Mouse (Mus musculus) midbrain, embryonic 14.5 days (tissue): Measurements from ENCODE around the gene Rad51b. TPM values are rescaled to one million over a fixed set of nuclear protein-coding genes. Genes with fewer than 3 reads are reported as not detected.

Experiments used
- ATAC-seq: fragments of 200-750 bp; cut with Nextera tagmentation; 2 replicates; pipeline ENCODE4 v1.8.0; 2017; ENCODE audit warnings: moderate number of reproducible peaks, moderate library complexity; ENCODE audit not compliant: low FRiP score, low TSS enrichment
- DNase-seq: peaks from one replicate; pipeline ENCODE4 v3.0.0-alpha.2; 2015
- H3K27ac ChIP-seq: fragments of 300-500 bp; sonication (generic); replicated peaks from 2 replicates; pipeline ENCODE4 v1.5.1; 2014; ENCODE audit warnings: mild to moderate bottlenecking, low read depth, low read length, moderate library complexity
- H3K27me3 ChIP-seq: fragments of 300-500 bp; sonication (generic); 2 replicates; pipeline ENCODE4 v1.6.1; 2014; ENCODE audit warnings: low read length, control low read depth, mixed read lengths; ENCODE audit not compliant: control insufficient read depth, insufficient read depth
- H3K36me3 ChIP-seq: fragments of 300-500 bp; sonication (generic); 2 replicates; pipeline ENCODE4 v1.6.1; 2014; ENCODE audit warnings: low read length, control low read depth; ENCODE audit not compliant: control insufficient read depth, insufficient read depth
- H3K4me1 ChIP-seq: fragments of 300-500 bp; sonication (generic); 2 replicates; pipeline ENCODE4 v1.6.1; 2014; ENCODE audit warnings: mild to moderate bottlenecking, antibody characterized with exemption, low read length, control low read depth; ENCODE audit not compliant: control insufficient read depth, insufficient read depth
- H3K4me2 ChIP-seq: fragments of 300-500 bp; sonication (generic); 2 replicates; pipeline ENCODE4 v1.6.1; 2014; ENCODE audit warnings: mild to moderate bottlenecking, low read length, moderate library complexity
- H3K4me3 ChIP-seq: fragments of 300-500 bp; sonication (generic); replicated peaks from 2 replicates; pipeline ENCODE4 v1.5.1; 2014; ENCODE audit warnings: low read depth, low read length
- H3K9ac ChIP-seq: fragments of 300-500 bp; sonication (generic); replicated peaks from 2 replicates; pipeline ENCODE4 v1.6.1; 2014; ENCODE audit warnings: mild to moderate bottlenecking, low read length, moderate library complexity
- H3K9me3 ChIP-seq: fragments of 300-500 bp; sonication (generic); 2 replicates; pipeline ENCODE4 v1.6.1; 2016; ENCODE audit warnings: low read length, control low read depth, mixed read lengths; ENCODE audit not compliant: control insufficient read depth
- WGBS: fragments of 180-500 bp; shearing (Covaris S2); extraction: QIAGEN DNeasy Blood & Tissue Kit; methylation state at CpG from one replicate; pipeline ENCODE4 v1.1.7; 2014; 5-methylcytosine and 5-hydroxymethylcytosine counted together
- polyA plus RNA-seq: library from polyadenylated mRNA; unstranded; fragments of >200 nt; fragmentation: Nextera tagmentation; extraction: Ambion mirVana; gene quantifications from 2 replicates; pipeline ENCODE4 v1.2.1, GENCODE M21; 2014

Rad51b gene
- polyA plus RNA-seq, 1 experiment from 2014 or later = 1.6 TPM

GRCm38 (mm10) chr12:79389971-79390370 is 92.9 kb downstream of the Rad51b start:
- H3K36me3 ChIP-seq = no peaks in the 10 kb centered on the region
- H3K4me3 ChIP-seq = no peak overlapping the region
- ATAC-seq (no peak), DNase-seq (peak; percentile 15)
- H3K27ac ChIP-seq = no peak overlapping the region
- no peaks in the 10 kb centered on the region for H3K4me1 ChIP-seq
- no peak overlapping the region for H3K4me2 ChIP-seq
- no peak overlapping the region for H3K9ac ChIP-seq
- no peaks in the 10 kb centered on the region for H3K27me3 ChIP-seq
- no peaks in the 10 kb centered on the region for H3K9me3 ChIP-seq

- no peak overlapping the region for H3K27ac ChIP-seq
- 95% methylated on average over 2 of the region's 2 CpGs for WGBS
- ATAC-seq = no peak
- no peaks in the 10 kb centered on the region for H3K36me3 ChIP-seq
- no peaks in the 10 kb centered on the region for H3K4me1 ChIP-seq
- H3K9ac ChIP-seq = no peak overlapping the region
- no peak overlapping the region for H3K4me2 ChIP-seq
- no peak for DNase-seq
- no peaks in the 10 kb centered on the region for H3K27me3 ChIP-seq
- no peaks in the 10 kb centered on the region for H3K9me3 ChIP-seq
- no peak overlapping the region for H3K4me3 ChIP-seq
Observed at GRCm38 (mm10) chr12:79393636-79394035, 96.6 kb downstream of the Rad51b start.

- Histone ChIP-seq H3K4me2 (no peak overlapping the region), H3K9ac (no peak overlapping the region), H3K36me3 (no peaks in the 10 kb centered on the region), H3K4me3 (no peak overlapping the region), H3K4me1 (no peaks in the 10 kb centered on the region), H3K27me3 (no peaks in the 10 kb centered on the region), H3K27ac (no peak overlapping the region), H3K9me3 (no peaks in the 10 kb centered on the region)
- DNase-seq (no peak), ATAC-seq (no peak)
- 77% methylated on average over 3 of the region's 3 CpGs for WGBS
Observed at GRCm38 (mm10) chr12:79403992-79404391, 106.9 kb downstream of the Rad51b start.

GRCm38 (mm10) chr12:79404494-79404893 is 107.4 kb downstream of the Rad51b start:
- H3K27me3 ChIP-seq = no peaks in the 10 kb centered on the region
- no peak overlapping the region for H3K27ac ChIP-seq
- no peak for DNase-seq
- no peaks in the 10 kb centered on the region for H3K4me1 ChIP-seq
- H3K4me2 ChIP-seq = no peak overlapping the region
- H3K9ac ChIP-seq = no peak overlapping the region
- WGBS = 80% methylated on average over 1 of the region's 1 CpGs
- H3K9me3 ChIP-seq = no peaks in the 10 kb centered on the region
- H3K4me3 ChIP-seq = no peak overlapping the region
- no peaks in the 10 kb centered on the region for H3K36me3 ChIP-seq
- ATAC-seq = no peak

GRCm38 (mm10) chr12:79408677-79409076 is 111.6 kb downstream of the Rad51b start:
- WGBS = 60% methylated on average over 2 of the region's 2 CpGs
- H3K9me3 ChIP-seq = no peaks in the 10 kb centered on the region
- H3K27ac ChIP-seq = no peak overlapping the region
- H3K9ac ChIP-seq = no peak overlapping the region
- H3K4me2 ChIP-seq = no peak overlapping the region
- no peaks in the 10 kb centered on the region for H3K36me3 ChIP-seq
- DNase-seq = no peak
- no peak for ATAC-seq
- no peaks in the 10 kb centered on the region for H3K27me3 ChIP-seq
- no peak overlapping the region for H3K4me3 ChIP-seq
- H3K4me1 ChIP-seq = no peaks in the 10 kb centered on the region

- Histone ChIP-seq H3K27ac (no peak overlapping the region), H3K9me3 (no peaks in the 10 kb centered on the region), H3K4me2 (no peak overlapping the region), H3K27me3 (no peaks in the 10 kb centered on the region), H3K36me3 (no peaks in the 10 kb centered on the region), H3K9ac (no peak overlapping the region), H3K4me1 (no peaks in the 10 kb centered on the region), H3K4me3 (no peak overlapping the region)
- DNase-seq (no peak), ATAC-seq (no peak)
- 33% methylated on average over 4 of the region's 4 CpGs for WGBS
Observed at GRCm38 (mm10) chr12:79409126-79409860, 112.2 kb downstream of the Rad51b start.

GRCm38 (mm10) chr12:79412894-79413507 is 115.9 kb downstream of the Rad51b start:
- no peaks in the 10 kb centered on the region for H3K4me1 ChIP-seq

GRCm38 (mm10) chr12:79417360-79417759 is 120.3 kb downstream of the Rad51b start:
- WGBS = 81% methylated on average over 6 of the region's 6 CpGs
- Histone ChIP-seq H3K36me3 (no peaks in the 10 kb centered on the region), H3K27me3 (no peaks in the 10 kb centered on the region), H3K4me1 (no peaks in the 10 kb centered on the region), H3K4me3 (no peak overlapping the region), H3K9ac (no peak overlapping the region), H3K27ac (no peak overlapping the region), H3K9me3 (no peaks in the 10 kb centered on the region), H3K4me2 (no peak overlapping the region)
- no peak for DNase-seq
- ATAC-seq = no peak

More at GRCm38 (mm10) chr12:79412894-79413507, 115.9 kb downstream of the Rad51b start:
- DNase-seq (no peak), ATAC-seq (no peak)
- H3K4me3 ChIP-seq = no peak overlapping the region
- no peak overlapping the region for H3K4me2 ChIP-seq
- no peaks in the 10 kb centered on the region for H3K9me3 ChIP-seq
- no peak overlapping the region for H3K27ac ChIP-seq
- H3K36me3 ChIP-seq = no peaks in the 10 kb centered on the region
- H3K27me3 ChIP-seq = no peaks in the 10 kb centered on the region
- no peak overlapping the region for H3K9ac ChIP-seq
- 91% methylated on average over 8 of the region's 8 CpGs for WGBS

- WGBS = 12% methylated on average over 6 of the region's 6 CpGs
- ATAC-seq = no peak
- H3K9me3 ChIP-seq = no peaks in the 10 kb centered on the region
Observed at GRCm38 (mm10) chr12:79420605-79421004, 123.5 kb downstream of the Rad51b start.

More at GRCm38 (mm10) chr12:79420605-79421004, 123.5 kb downstream of the Rad51b start:
- Histone ChIP-seq H3K4me3 (no peak overlapping the region), H3K4me1 (no peaks in the 10 kb centered on the region), H3K9ac (no peak overlapping the region), H3K4me2 (no peak overlapping the region), H3K27me3 (no peaks in the 10 kb centered on the region), H3K36me3 (no peaks in the 10 kb centered on the region), H3K27ac (no peak overlapping the region)
- DNase-seq = peak; percentile 44
